Mouse (Mus musculus): ENCODE data around the gene Aldh18a1.
"Not testable (repeated sequence)": the region's sequence is repeated elsewhere in the genome, so short reads cannot be mapped to it uniquely, and the experiment has no call there.

Aldh18a1 gene

GRCm38 (mm10) chr19:40575438-40575837 lies 12.8 kb downstream of the Aldh18a1 start:
- no peak overlapping the region for H3K4me3 ChIP-seq (replicated peaks; ENCODE audit: low read length)
- no peak for TF ChIP-seq NANOG (IDR thresholded peaks at IDR 0.05; ENCODE audit: borderline replicate concordance, low read length)
- TF ChIP-seq POU5F1 (IDR thresholded peaks at IDR 0.05; ENCODE audit: borderline replicate concordance, low read length): no peak
- no peak for TF ChIP-seq CTCF (conservative IDR thresholded peaks at IDR 0.05; ENCODE audit: low read length)
- H3K9me3 ChIP-seq (ENCODE audit: low read length): peaks cover 5% of the 10 kb centered on the region
- no peaks in the 10 kb centered on the region for H3K4me1 ChIP-seq (replicated peaks; ENCODE audit: low read depth, low read length)
- H3K27me3 ChIP-seq (ENCODE audit: insufficient read depth, low read length): no peaks in the 10 kb centered on the region
- H3K36me3 ChIP-seq (ENCODE audit: insufficient read depth, low read length): peaks cover 90% of the 10 kb centered on the region

GRCm38 (mm10) chr19:40570726-40571125 lies 17.5 kb downstream of the Aldh18a1 start:
- Histone ChIP-seq H3K4me1 (replicated peaks; ENCODE audit: low read depth, low read length) (no peaks in the 10 kb centered on the region), H3K27me3 (ENCODE audit: insufficient read depth, low read length) (no peaks in the 10 kb centered on the region), H3K36me3 (ENCODE audit: insufficient read depth, low read length) (peaks cover 94% of the 10 kb centered on the region), H3K4me3 (replicated peaks; ENCODE audit: low read length) (no peak overlapping the region), H3K9me3 (ENCODE audit: low read length) (peaks cover 17% of the 10 kb centered on the region)
- TF ChIP-seq POU5F1 (IDR thresholded peaks at IDR 0.05; ENCODE audit: borderline replicate concordance, low read length): no peak
- no peak for TF ChIP-seq CTCF (conservative IDR thresholded peaks at IDR 0.05; ENCODE audit: low read length)
- TF ChIP-seq NANOG (IDR thresholded peaks at IDR 0.05; ENCODE audit: borderline replicate concordance, low read length): no peak

- no peaks in the 10 kb centered on the region for H3K27me3 ChIP-seq (ENCODE audit: insufficient read depth, low read length)
- TF ChIP-seq POU5F1 (IDR thresholded peaks at IDR 0.05; ENCODE audit: borderline replicate concordance, low read length): no peak
- TF ChIP-seq CTCF (conservative IDR thresholded peaks at IDR 0.05; ENCODE audit: low read length): no peak
- TF ChIP-seq NANOG (IDR thresholded peaks at IDR 0.05; ENCODE audit: borderline replicate concordance, low read length): no peak
- H3K4me1 ChIP-seq (replicated peaks; ENCODE audit: low read depth, low read length): no peaks in the 10 kb centered on the region
- peaks cover 17% of the 10 kb centered on the region for H3K9me3 ChIP-seq (ENCODE audit: low read length)
- peaks cover 91% of the 10 kb centered on the region for H3K36me3 ChIP-seq (ENCODE audit: insufficient read depth, low read length)
- no peak overlapping the region for H3K4me3 ChIP-seq (replicated peaks; ENCODE audit: low read length)
These were observed 20.6 kb downstream of the Aldh18a1 start for GRCm38 (mm10) chr19:40567616-40568015.

DNA sequence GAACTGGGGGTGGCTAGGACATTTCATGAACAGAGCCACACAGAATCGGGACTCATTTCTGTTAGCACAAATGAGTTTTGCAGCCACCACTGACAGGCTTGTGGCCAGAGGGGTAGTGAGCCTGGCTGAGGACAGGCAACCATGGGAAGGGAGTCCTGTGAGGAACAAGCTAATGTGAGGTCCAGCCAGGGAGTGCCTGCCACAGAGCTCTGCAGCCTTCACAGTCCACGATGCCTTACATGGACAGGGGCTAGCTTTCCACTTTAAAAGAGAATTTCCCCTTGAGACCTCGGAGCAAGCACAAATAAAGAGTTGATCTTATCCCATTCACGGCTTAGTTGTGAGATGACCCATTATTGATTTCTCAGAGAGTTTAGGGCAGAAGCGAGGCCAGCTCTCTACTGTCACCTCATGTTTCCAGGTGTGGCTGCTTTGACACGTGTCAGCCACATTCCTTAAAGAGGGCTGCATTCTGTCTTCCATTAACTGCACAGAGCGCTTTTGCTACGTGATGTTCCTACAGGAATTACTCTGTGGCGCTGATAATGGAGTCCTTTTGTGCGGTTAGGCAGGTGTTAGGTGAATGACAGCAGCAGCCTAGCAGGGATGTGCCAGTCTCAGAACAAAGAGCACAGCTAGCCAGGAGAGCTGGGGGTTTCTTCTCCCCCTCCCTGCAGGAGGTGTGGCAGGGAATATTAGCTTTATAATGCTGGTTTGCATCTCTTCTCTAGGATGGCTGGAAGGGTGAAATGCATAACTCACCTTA lies 24.2 kb downstream of the Aldh18a1 start:
- Histone ChIP-seq H3K4me3 (replicated peaks; ENCODE audit: low read length) (no peak overlapping the region), H3K4me1 (replicated peaks; ENCODE audit: low read depth, low read length) (no peaks in the 10 kb centered on the region), H3K9me3 (ENCODE audit: low read length) (no peaks in the 10 kb centered on the region), H3K36me3 (ENCODE audit: insufficient read depth, low read length) (peaks cover 67% of the 10 kb centered on the region), H3K27me3 (ENCODE audit: insufficient read depth, low read length) (no peaks in the 10 kb centered on the region)
- TF ChIP-seq NANOG (IDR thresholded peaks at IDR 0.05; ENCODE audit: borderline replicate concordance, low read length): no peak
- no peak for TF ChIP-seq CTCF (conservative IDR thresholded peaks at IDR 0.05; ENCODE audit: low read length)
- no peak for TF ChIP-seq POU5F1 (IDR thresholded peaks at IDR 0.05; ENCODE audit: borderline replicate concordance, low read length)

DNA sequence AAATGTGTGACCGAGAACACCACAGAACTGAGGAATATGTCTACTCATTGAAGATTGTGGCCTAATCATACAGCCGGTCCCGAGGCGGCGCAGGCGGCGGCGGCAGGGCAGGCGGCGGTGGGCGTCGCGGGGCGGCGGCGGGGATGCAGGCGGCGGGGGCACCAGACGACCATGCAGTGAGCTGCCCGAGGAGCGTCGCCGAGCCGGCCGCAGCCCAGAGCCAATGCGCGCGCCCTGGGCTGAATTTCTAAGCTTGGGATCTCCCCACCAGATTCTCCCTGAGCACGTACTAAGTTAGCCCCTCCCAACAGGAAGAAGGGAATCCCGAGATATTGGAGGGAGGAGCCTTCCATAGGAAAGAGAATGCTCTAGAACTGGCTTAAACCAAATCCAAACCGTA lies 26.7 kb downstream of the Aldh18a1 start:
- peaks cover 61% of the 10 kb centered on the region for H3K36me3 ChIP-seq (ENCODE audit: insufficient read depth, low read length)
- not testable (repeated sequence) for H3K4me1 ChIP-seq (replicated peaks; ENCODE audit: low read depth, low read length); H3K9me3 ChIP-seq (ENCODE audit: low read length); H3K4me3 ChIP-seq (replicated peaks; ENCODE audit: low read length); H3K27me3 ChIP-seq (ENCODE audit: insufficient read depth, low read length)

GRCm38 (mm10) chr19:40556029-40556428 lies 32.2 kb downstream of the Aldh18a1 start:
- Histone ChIP-seq H3K9me3 (ENCODE audit: low read length) (no peaks in the 10 kb centered on the region), H3K36me3 (ENCODE audit: insufficient read depth, low read length) (peaks cover 73% of the 10 kb centered on the region), H3K4me3 (replicated peaks; ENCODE audit: low read length) (no peak overlapping the region), H3K4me1 (replicated peaks; ENCODE audit: low read depth, low read length) (no peaks in the 10 kb centered on the region), H3K27me3 (ENCODE audit: insufficient read depth, low read length) (no peaks in the 10 kb centered on the region)
- no peak for TF ChIP-seq POU5F1 (IDR thresholded peaks at IDR 0.05; ENCODE audit: borderline replicate concordance, low read length)
- TF ChIP-seq CTCF (conservative IDR thresholded peaks at IDR 0.05; ENCODE audit: low read length): no peak
- TF ChIP-seq NANOG (IDR thresholded peaks at IDR 0.05; ENCODE audit: borderline replicate concordance, low read length): no peak

DNA sequence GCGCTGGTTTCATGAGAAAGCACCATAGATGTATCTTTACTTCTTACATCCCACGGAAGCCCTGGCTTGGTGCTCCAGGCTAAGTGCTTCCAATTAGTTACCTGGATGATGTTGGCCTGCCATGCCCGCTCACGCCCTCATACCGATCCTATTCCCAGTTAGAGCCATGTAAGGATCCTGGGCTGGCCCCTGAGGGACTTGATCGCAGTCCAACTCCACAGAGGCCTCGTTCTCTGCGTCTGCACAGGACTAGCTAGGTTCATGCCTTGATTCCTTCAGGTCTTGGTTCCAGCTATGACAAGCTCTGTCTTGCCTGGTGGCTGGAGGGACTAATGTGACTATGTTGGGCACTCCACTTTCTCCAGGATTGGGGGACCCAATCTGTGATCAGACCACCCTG lies 33.1 kb downstream of the Aldh18a1 start:
- H3K4me1 ChIP-seq (replicated peaks; ENCODE audit: low read depth, low read length): peaks cover 6% of the 10 kb centered on the region; the same call in 1 of the 2 replicates
- peaks cover 82% of the 10 kb centered on the region for H3K36me3 ChIP-seq (ENCODE audit: insufficient read depth, low read length)
- H3K9me3 ChIP-seq (ENCODE audit: low read length): no peaks in the 10 kb centered on the region
- no peak overlapping the region for H3K4me3 ChIP-seq (replicated peaks; ENCODE audit: low read length)
- TF ChIP-seq NANOG (IDR thresholded peaks at IDR 0.05; ENCODE audit: borderline replicate concordance, low read length): no peak
- TF ChIP-seq CTCF (conservative IDR thresholded peaks at IDR 0.05; ENCODE audit: low read length): no peak
- no peak for TF ChIP-seq POU5F1 (IDR thresholded peaks at IDR 0.05; ENCODE audit: borderline replicate concordance, low read length)
- H3K27me3 ChIP-seq (ENCODE audit: insufficient read depth, low read length): no peaks in the 10 kb centered on the region

GRCm38 (mm10) chr19:40554343-40554742 lies 33.9 kb downstream of the Aldh18a1 start:
- Histone ChIP-seq H3K9me3 (ENCODE audit: low read length) (no peaks in the 10 kb centered on the region), H3K27me3 (ENCODE audit: insufficient read depth, low read length) (no peaks in the 10 kb centered on the region), H3K36me3 (ENCODE audit: insufficient read depth, low read length) (peaks cover 87% of the 10 kb centered on the region), H3K4me3 (replicated peaks; ENCODE audit: low read length) (no peak overlapping the region), H3K4me1 (replicated peaks; ENCODE audit: low read depth, low read length) (peaks cover 14% of the 10 kb centered on the region)
- no peak for TF ChIP-seq CTCF (conservative IDR thresholded peaks at IDR 0.05; ENCODE audit: low read length)
- no peak for TF ChIP-seq POU5F1 (IDR thresholded peaks at IDR 0.05; ENCODE audit: borderline replicate concordance, low read length)
- TF ChIP-seq NANOG (IDR thresholded peaks at IDR 0.05; ENCODE audit: borderline replicate concordance, low read length): no peak

DNA sequence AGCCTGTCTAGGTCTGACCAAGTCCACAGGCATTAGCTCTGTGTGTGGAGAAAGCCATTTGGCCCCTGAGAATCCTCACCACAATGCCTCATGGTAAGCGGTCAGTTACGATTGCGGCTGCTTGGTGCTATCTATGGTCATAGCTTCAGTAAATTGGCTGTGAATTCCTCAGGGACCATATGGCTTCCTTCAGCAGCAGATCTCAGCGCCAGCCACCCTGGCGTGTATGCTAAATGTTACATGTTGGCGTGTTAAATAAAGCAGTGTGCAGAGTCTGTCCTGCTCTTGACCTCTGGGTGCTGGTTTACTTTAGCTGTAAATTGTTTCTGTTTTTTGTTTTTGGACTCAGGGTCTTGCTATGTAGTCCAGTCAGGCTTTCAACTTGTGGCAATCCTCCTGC lies 34.4 kb downstream of the Aldh18a1 start:
- H3K4me1 ChIP-seq (replicated peaks; ENCODE audit: low read depth, low read length): peaks cover 19% of the 10 kb centered on the region
- TF ChIP-seq NANOG (IDR thresholded peaks at IDR 0.05; ENCODE audit: borderline replicate concordance, low read length) (no peak), CTCF (conservative IDR thresholded peaks at IDR 0.05; ENCODE audit: low read length) (no peak), POU5F1 (IDR thresholded peaks at IDR 0.05; ENCODE audit: borderline replicate concordance, low read length) (no peak)
- no peak overlapping the region for H3K4me3 ChIP-seq (replicated peaks; ENCODE audit: low read length)
- H3K9me3 ChIP-seq (ENCODE audit: low read length): no peaks in the 10 kb centered on the region
- peaks cover 87% of the 10 kb centered on the region for H3K36me3 ChIP-seq (ENCODE audit: insufficient read depth, low read length)
- no peaks in the 10 kb centered on the region for H3K27me3 ChIP-seq (ENCODE audit: insufficient read depth, low read length)

All from E14TG2a.4 (cell line).